Mouse (Mus musculus) kidney, postnatal 36 days (tissue): ENCODE measurements at regions not wholly inside any gene's neighbourhood (a gene's known extent, or its start where the extent isn't known, plus 50 kb on each side); places are given as distances from the start of the nearest gene placed in this dataset.
"Not testable (repeated sequence)": the region's sequence is repeated elsewhere in the genome, so short reads cannot be mapped to it uniquely, and the experiment has no call there.

Experiments
- DNase-seq, 2 experiments: peaks; one replicate each; pipeline ENCODE4 v3.0.0; 2021 to 2022; ENCODE audit warnings: mixed read lengths in 2 of 2

DNA sequence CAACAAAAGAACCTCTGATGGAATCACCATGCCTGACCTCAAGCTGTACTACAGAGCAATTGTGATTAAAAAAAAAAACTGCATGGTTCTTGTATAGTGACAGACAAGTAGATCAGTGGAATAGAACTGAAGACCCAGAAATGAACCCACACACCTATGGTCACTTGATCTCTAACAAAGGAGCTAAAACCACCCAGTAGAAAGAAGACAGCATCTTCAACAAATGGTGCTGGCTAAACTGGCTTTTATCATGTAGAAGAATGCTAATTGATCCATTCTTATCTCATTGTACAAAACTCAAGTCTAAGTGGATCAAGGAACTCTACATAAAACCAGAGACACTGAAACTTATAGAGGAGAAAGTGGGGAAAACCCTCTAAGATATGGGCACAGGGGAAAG is 284.8 kb upstream of the Shh start:
- not testable (repeated sequence) for DNase-seq

GRCm38 (mm10) chr5:28734768-28735167 is 267.7 kb upstream of the Shh start:
- DNase-seq = no peak

GRCm38 (mm10) chr5:28722067-28722466 is 255.0 kb upstream of the Shh start:
- no peak for DNase-seq

DNA sequence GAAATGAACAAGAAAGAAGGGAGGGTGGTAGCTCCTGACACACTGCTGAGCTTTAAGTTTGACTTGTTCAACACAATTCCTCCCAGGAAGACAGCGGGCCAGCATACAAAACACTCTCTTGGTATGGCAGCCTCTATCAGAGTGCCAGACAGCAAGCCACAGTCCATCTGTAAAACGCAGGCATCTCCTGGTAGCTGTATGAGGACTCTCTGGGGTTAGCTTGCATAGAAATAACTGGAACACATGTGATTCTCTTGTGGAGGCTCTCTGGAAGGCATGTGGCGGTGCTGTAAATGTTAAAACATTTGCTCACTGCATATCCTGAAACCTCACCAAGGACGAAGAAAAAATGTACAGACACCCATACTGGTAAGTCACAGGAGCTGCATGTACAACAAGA is 247.9 kb upstream of the Shh start:
- no peak for DNase-seq

GRCm38 (mm10) chr5:28710517-28710916 is 243.5 kb upstream of the Shh start:
- no peak for DNase-seq

DNA sequence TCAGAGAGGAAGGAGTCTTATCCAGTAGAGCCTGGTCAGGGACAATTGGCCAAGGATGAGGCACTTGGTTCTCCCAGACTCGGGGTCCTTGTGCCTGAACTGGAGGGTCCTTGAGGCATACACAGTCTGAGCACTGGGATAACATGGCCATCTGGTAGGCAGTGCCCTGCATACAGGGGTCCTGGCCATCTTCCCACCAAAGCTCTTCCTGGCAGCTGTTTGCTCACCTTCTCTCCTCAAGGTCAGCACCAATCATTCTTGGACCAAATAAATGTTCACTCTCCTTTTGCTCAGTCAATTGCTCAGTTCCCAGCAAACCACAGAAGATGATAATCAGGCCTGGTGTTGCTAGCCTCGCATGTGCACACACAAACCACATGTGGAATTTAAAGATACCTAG is 242.6 kb upstream of the Shh start:
- no peak for DNase-seq

- no peak for DNase-seq
Observed at GRCm38 (mm10) chr5:28704359-28704758, 237.3 kb upstream of the Shh start.

GRCm38 (mm10) chr5:28696966-28697365 is 229.9 kb upstream of the Shh start:
- DNase-seq = no peak

GRCm38 (mm10) chr5:28690110-28690509 is 223.1 kb upstream of the Shh start:
- DNase-seq = no peak

DNA sequence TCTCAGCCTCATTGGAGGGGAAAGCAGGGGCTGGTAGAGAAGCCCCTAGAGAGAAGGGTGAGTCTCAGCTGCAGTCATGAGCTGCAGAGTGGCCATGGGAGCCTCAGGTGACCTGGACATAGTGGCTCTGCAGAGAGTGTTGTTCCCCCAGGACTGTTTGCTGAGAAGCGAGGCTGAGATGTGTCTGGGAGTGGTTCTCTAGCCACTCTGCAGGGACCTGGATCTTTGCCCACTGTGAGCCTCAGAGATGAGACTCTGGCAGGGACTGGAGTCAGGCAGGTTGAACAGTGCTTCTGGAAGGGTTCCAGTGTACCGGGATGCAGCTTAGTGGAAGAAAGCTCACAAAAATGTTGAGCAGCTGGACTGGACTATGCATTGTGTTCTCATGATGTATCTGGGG is 222.6 kb upstream of the Shh start:
- peak; percentile 6 to 7 for DNase-seq

- DNase-seq = no peak
Observed at GRCm38 (mm10) chr5:28689136-28689535, 222.1 kb upstream of the Shh start.

- no peak for DNase-seq
Observed at GRCm38 (mm10) chr5:28682821-28683220, 215.8 kb upstream of the Shh start.

DNA sequence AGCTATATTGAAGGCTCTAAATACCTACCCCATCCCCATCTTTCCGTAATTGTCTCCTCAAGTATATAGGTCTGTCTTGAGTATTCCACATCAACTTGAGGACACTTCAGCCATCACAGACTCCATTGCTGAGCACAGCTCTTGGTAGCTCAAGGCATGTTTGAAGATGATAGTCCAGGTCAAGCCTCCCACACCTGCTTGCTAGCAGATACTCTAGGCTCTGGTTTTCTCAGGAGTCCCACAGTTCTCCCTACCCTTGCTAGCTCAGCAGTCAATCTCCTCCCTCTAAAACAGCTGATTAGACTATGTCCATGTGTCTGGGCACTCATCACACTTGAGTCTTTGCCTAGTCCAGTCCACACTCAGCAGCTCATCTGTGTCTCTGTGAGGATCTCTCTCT is 213.3 kb upstream of the Shh start:
- no peak for DNase-seq

DNA sequence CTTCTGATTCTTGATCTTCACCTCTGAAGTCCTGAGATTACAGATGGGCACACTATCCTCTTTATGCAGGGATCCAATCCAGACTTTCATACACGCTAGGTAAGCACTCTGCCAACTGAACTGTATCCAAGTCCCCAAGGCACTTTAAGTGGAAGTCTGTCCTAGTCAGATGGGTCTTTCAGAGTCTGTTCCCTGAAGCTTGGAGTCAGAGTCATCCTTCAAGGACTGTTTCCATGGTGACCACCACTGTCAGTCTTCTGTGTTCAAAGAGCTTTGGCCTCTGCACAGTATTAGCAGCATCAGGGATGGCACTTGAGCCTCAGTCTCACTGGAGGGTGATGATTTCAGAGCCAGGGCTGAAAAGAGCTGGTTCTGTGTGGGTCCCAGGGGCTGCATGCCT is 212.7 kb upstream of the Shh start:
- DNase-seq = no peak

GRCm38 (mm10) chr5:28630186-28630585 is 163.1 kb upstream of the Shh start:
- DNase-seq = no peak

DNA sequence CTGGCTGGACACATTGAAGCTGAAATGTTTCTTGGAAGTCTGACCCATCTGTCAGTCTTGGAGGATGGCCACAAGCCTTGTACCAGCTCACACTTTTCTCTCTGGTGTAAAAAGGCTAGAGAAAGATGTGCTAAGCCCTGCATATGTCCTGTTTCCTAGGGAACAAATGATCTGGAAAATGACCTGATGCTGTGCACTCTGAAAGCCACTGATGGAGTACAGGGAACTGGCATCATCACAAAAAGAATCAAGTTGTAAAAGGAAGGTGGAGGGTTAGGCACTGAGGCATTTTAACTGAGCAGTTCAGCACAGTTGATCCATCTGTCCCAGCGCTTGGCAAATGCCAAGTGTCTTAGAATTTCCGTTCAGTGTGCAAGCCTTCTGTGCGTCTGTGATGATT is 144.8 kb upstream of the Shh start:
- no peak for DNase-seq

GRCm38 (mm10) chr5:28596537-28597314 is 129.7 kb upstream of the Shh start:
- DNase-seq = no peak

- no peak for DNase-seq
Observed at GRCm38 (mm10) chr5:28571347-28571998, 104.4 kb upstream of the Shh start.

GRCm38 (mm10) chr5:28568417-28568816 is 101.4 kb upstream of the Shh start:
- DNase-seq = no peak

DNA sequence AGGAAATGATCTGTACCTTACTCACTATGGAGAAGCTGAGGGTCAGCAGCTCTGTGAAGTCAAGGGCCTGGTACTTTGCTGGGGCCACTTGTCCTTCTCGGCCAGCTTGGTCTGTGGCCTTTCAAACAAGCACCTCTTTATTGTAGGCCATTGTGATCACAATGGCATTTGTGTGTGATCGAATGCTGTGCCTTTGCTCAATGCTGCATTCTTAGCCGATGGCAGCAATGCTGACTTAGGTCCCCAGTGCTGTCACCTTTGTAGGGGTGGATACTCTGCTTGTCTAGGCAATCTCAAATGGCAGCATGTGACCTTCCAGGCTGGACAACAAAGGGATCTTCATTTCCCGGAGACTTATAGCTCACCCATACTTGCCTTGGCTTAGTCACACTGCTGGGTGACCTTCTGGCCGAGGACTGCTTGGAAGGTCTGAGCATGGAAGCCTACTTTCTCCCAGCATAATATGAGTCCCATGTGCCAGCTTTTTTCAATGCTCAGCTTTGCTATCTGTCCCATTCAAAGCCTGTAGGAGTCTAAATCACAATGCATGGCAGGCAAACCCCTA is 100.4 kb upstream of the Shh start:
- DNase-seq = no peak

GRCm38 (mm10) chr5:28563401-28563800 is 96.3 kb upstream of the Shh start:
- DNase-seq = peak; percentile 1 to 10

DNA sequence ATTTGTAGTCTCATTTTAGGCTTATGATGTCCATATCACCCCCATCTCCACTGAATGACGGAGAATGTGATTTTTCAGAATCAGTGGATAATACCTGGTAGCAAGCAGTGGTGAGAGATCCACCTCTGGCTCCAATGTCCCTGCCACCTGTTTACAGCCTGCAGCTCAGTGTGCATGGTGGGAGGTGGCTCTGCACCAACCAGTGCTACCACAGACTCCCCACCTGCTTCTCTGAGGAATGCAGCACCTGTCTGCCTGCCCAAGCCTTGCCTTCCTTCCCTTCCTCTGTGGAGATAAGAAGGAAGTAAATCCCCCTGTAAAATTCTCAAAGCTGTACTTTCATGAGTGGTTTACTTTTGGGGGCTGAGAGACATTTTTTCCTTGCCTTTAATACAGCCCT is 95.9 kb upstream of the Shh start:
- no peak for DNase-seq

DNA sequence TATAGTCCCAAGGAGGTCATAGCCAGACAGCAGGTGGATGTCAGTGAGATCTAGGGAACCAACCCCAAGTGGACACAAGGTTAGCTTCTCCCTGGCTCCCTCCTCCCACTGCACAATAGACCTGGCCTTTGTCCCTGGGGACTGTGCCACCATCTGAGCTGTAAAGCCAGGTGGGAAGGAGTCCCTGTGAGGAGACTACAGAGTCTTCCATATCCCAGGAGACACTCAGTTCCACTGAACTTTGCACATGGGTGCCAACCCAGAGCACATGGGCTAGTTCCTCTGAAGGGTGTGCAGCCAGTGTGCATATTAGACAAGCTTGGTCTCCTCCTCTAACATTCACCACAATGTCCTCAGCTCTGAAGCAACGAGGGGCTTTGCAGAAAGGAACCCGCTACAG is 86.5 kb upstream of the Shh start:
- DNase-seq = no peak

GRCm38 (mm10) chr5:28530202-28530855 is 63.3 kb upstream of the Shh start:
- DNase-seq = peak; percentile 30 to 58
